Mouse (Mus musculus) kidney, postnatal 0 days (tissue): ENCODE measurements around the gene B4galt3. TPM values are rescaled to one million over a fixed set of nuclear protein-coding genes. Genes with fewer than 3 reads are reported as not detected.
"Not testable (repeated sequence)": the region's sequence is repeated elsewhere in the genome, so short reads cannot be mapped to it uniquely, and the experiment has no call there.

Source experiments
- ATAC-seq: fragments of 200-750 bp; cut with Nextera tagmentation; replicated peaks from 2 replicates; pipeline ENCODE4 v1.8.0; 2017; ENCODE audit warnings: low read depth, moderate number of reproducible peaks, moderate TSS enrichment, moderate library complexity; ENCODE audit not compliant: low FRiP score
- DNase-seq: peaks from one replicate; pipeline ENCODE4 v3.0.0-alpha.2; 2016; ENCODE audit warnings: low spot score
- H3K27ac ChIP-seq: fragments of 300-500 bp; sonication (generic); 2 replicates; pipeline ENCODE4 v1.5.1; 2014; ENCODE audit warnings: mild to moderate bottlenecking
- H3K27me3 ChIP-seq: fragments of 300-500 bp; sonication (generic); 2 replicates; pipeline ENCODE4 v1.6.1; 2014; ENCODE audit warnings: low read length, mixed read lengths; ENCODE audit not compliant: insufficient read depth
- H3K36me3 ChIP-seq: fragments of 300-500 bp; sonication (generic); 2 replicates; pipeline ENCODE4 v1.6.1; 2014; ENCODE audit warnings: low read length, mixed read lengths; ENCODE audit not compliant: insufficient read depth
- H3K4me1 ChIP-seq: fragments of 300-500 bp; sonication (generic); replicated peaks from 2 replicates; pipeline ENCODE4 v1.6.1; 2014; ENCODE audit warnings: antibody characterized with exemption, low read length, mixed read lengths; ENCODE audit not compliant: insufficient read depth
- H3K4me2 ChIP-seq: fragments of 300-500 bp; sonication (generic); 2 replicates; pipeline ENCODE4 v1.6.1; 2014; ENCODE audit warnings: mild to moderate bottlenecking, low read length, moderate library complexity, mixed read lengths
- H3K4me3 ChIP-seq: fragments of 300-500 bp; sonication (generic); replicated peaks from 2 replicates; pipeline ENCODE4 v1.5.1; 2014; ENCODE audit warnings: low read depth, low read length
- H3K9ac ChIP-seq: fragments of 300-500 bp; sonication (generic); 2 replicates; pipeline ENCODE4 v1.6.1; 2014; ENCODE audit warnings: low read depth, low read length
- H3K9me3 ChIP-seq: fragments of 300-500 bp; sonication (generic); replicated peaks from 2 replicates; pipeline ENCODE4 v1.6.1; 2016; ENCODE audit warnings: low read length, inconsistent platforms, mixed read lengths
- CTCF ChIP-seq: IDR thresholded peaks from 2 replicates; pipeline ENCODE4 v1.5.1; 2016; ENCODE audit warnings: antibody characterized with exemption, low read depth, mild to moderate bottlenecking, moderate library complexity
- WGBS: fragments of 180-500 bp; shearing (Covaris S2); extraction: QIAGEN DNeasy Blood & Tissue Kit; methylation state at CpG from one replicate; pipeline ENCODE4 v1.1.7; 2014; 5-methylcytosine and 5-hydroxymethylcytosine counted together
- polyA plus RNA-seq: library from polyadenylated mRNA; unstranded; fragments of >200 nt; fragmentation: Nextera tagmentation; extraction: Ambion mirVana; gene quantifications from 2 replicates; pipeline ENCODE4 v1.2.1, GENCODE M21; 2015

Gene B4galt3
- polyA plus RNA-seq, 1 experiment from 2014 or later, result 63.9 TPM

DNA sequence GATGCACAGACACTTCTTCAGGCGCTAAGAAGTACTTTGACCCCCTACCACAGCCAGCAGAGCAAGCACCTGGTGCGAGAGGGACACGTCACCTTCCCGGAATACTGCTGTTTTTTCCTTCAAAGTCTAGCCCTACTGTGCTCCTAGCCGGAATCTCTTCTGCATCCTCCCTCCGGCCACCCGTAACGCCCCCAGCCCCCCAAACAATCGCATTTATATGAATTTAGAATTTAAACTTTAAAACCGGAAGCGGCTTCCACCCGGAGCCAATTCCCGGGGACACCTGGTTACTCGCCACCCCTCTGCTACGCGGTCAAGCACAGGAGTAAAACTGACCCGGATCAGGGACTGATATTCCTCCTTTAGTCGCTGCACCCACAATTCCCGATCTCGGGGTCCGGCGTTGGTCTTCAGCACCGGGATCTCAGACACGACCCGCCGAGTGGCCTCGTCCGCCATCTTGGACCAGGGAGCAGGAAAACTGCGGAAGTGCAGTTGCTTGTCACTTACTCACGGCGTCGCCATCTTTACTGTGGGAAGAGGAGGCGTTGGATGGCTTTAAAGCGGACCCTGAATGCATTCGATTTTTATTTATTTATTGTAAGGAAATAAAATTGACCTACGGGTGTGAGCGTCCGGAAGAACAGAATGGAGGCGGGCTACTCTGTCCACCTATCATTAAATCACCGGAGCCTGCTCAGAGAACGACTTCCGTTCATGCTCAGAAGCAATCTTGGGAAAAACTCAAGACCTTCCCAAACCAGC is 24.4 kb downstream of the B4galt3 start, which contains the start of gene Ufc1:
Ufc1 (minus strand) TSS at position 727 of the 765 bp plus-strand sequence.
- DNase-seq (peak; percentile 98), ATAC-seq (peak; percentile 83)
- no peaks in the 10 kb centered on the region; the same call in 1 of the 2 replicates for H3K36me3 ChIP-seq
- no peaks in the 10 kb centered on the region for H3K9me3 ChIP-seq
- H3K9ac ChIP-seq, result peak within 1 kb of the TSS; percentile 80
- peaks cover 7% of the 10 kb centered on the region for H3K4me1 ChIP-seq
- peak within 1 kb of the TSS; percentile 70 for H3K4me3 ChIP-seq
- TF ChIP-seq CTCF, result no peak
- H3K4me2 ChIP-seq, result peak within 1 kb of the TSS; percentile 73
- H3K27ac ChIP-seq, result peak within 1 kb of the TSS; percentile 96
- H3K27me3 ChIP-seq, result no peaks in the 10 kb centered on the region
- WGBS, result under 1% methylated on average over 42 of the region's 42 CpGs

DNA sequence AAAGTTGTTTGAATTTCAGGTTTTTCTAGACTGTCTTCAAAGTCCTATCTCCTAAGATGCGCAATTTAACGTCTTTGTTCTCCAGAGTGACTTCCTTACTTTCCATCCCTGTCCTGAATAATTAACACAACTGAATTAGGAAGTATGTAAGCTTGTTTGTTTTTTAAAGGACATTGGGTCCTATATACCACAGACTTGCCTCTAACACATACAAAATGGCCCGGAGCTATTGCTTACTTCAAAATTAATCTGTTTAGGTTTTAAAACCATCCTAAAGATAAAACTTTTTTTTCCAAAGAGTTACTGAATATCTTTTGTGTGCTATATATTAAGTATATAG is 24.9 kb downstream of the B4galt3 start:
- ATAC-seq (peak; percentile 6; the same call in 1 of the 2 replicates), DNase-seq (no peak)
- 20% methylated on average over 3 of the region's 3 CpGs for WGBS
- Histone ChIP-seq H3K9ac (peak overlapping the region; percentile 80; the same call in 1 of the 2 replicates), H3K36me3 (no peaks in the 10 kb centered on the region), H3K27me3 (no peaks in the 10 kb centered on the region), H3K4me1 (peaks cover 7% of the 10 kb centered on the region), H3K4me2 (peak overlapping the region; percentile 73), H3K27ac (peak overlapping the region; percentile 96), H3K9me3 (no peaks in the 10 kb centered on the region), H3K4me3 (peak overlapping the region; percentile 70)
- TF ChIP-seq CTCF, result no peak

DNA sequence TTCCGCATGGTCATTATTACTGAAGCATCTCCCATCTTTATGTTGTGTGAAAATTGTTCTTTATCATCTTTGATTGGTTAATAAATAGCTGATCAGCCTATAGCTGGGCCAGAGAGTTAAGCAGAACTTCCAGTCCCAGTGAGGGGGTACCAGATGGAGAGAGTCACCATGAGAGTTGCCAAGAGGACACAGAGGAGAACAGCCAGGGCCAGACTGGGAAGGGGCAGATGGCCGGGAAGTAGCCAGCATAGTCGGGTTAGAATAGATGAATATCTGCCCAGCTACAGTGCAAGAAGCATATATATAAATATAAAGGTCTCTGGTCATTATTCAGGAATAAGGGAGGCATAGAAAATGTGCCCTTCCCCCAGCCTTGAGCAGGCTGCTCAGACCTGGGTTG is 28.1 kb downstream of the B4galt3 start:
- Histone ChIP-seq H3K36me3 (no peaks in the 10 kb centered on the region), H3K9ac (no peak overlapping the region), H3K4me2 (no peak overlapping the region), H3K9me3 (no peaks in the 10 kb centered on the region), H3K4me3 (no peak overlapping the region), H3K27ac (no peak overlapping the region), H3K4me1 (peaks cover 7% of the 10 kb centered on the region), H3K27me3 (no peaks in the 10 kb centered on the region)
- no peak for TF ChIP-seq CTCF
- DNase-seq (no peak), ATAC-seq (no peak)
- 60% methylated on average over 3 of the region's 3 CpGs for WGBS

DNA sequence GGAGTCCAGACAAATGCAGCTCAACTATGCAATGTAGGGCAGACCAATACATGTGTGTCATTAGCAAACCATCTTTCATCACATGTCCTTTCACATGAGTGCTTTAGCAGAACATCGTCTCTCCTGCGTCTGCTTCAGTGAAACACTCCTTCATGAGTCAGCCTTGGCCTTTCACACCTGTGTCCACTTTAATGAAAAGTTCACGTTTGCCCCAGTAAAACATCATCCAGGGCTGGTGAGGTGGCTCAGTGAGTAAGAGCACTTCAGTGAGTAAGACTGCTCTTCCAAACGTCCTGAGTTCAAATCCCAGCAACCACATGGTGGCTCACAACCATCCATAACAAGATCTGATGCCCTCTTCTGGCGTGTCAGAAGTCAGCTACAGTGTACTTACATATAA is 36.0 kb downstream of the B4galt3 start:
- not testable (repeated sequence) for DNase-seq, H3K36me3 ChIP-seq, H3K4me3 ChIP-seq, ATAC-seq, H3K27me3 ChIP-seq, H3K9ac ChIP-seq, H3K9me3 ChIP-seq, H3K27ac ChIP-seq, H3K4me2 ChIP-seq, H3K4me1 ChIP-seq
- WGBS, result 69% methylated on average over 5 of the region's 5 CpGs

DNA sequence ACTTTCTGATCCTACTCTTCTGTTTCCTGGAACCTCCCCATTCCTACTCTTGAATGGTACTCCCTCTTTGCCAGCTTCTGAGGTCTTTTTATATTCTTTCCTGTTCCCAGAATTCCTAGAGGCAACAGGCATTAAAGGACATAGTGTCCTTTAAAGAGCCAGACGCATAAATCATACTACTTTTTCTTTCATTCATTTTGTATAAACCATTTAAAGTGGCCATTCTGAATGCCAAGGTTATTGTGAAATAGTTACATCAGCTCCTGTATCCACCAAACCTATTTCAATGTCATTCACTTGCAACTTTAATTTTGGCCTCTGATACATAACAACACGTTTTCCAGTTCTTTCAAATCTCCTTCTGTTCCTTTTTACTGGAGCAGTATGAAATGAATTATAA is 39.2 kb downstream of the B4galt3 start:
- ATAC-seq (no peak), DNase-seq (no peak)
- H3K36me3 ChIP-seq, result no peaks in the 10 kb centered on the region
- no peak overlapping the region for H3K4me2 ChIP-seq
- H3K9me3 ChIP-seq, result no peaks in the 10 kb centered on the region
- H3K27me3 ChIP-seq, result no peaks in the 10 kb centered on the region
- WGBS, result 70% methylated on average over 2 of the region's 2 CpGs
- H3K27ac ChIP-seq, result no peak overlapping the region
- no peak for TF ChIP-seq CTCF
- no peak overlapping the region for H3K4me3 ChIP-seq
- no peaks in the 10 kb centered on the region for H3K4me1 ChIP-seq
- no peak overlapping the region for H3K9ac ChIP-seq

DNA sequence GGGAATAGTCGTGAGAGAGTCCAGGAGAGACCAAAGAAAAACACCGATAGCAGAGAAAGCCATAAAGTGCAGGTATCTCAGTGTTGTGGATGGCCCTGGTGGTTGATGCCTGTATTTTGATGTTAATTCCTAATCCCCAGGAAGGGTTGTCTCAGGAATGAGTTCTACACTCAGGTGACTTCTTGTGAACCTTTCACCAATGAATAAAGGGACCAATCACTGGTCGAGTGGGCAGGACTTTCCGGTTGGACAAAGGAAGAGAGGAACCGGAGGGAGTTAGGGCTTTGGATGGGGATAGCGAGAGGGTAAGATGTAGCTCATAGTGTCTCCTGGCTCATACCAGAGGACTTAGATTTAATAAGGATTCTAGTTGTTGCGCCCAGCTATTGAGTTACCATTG is 49.6 kb downstream of the B4galt3 start:
- TF ChIP-seq CTCF, result no peak
- DNase-seq (no peak), ATAC-seq (peak; percentile 69)
- no peaks in the 10 kb centered on the region for H3K9me3 ChIP-seq
- peak overlapping the region; percentile 31; the same call in 1 of the 2 replicates for H3K9ac ChIP-seq
- H3K4me3 ChIP-seq, result peak overlapping the region; percentile 24
- H3K4me1 ChIP-seq, result no peaks in the 10 kb centered on the region
- peak overlapping the region; percentile 48 for H3K4me2 ChIP-seq
- H3K27ac ChIP-seq, result no peak overlapping the region
- no peaks in the 10 kb centered on the region for H3K36me3 ChIP-seq
- H3K27me3 ChIP-seq, result no peaks in the 10 kb centered on the region
- 10% methylated on average over 7 of the region's 7 CpGs for WGBS
